Mouse (Mus musculus) lung, adult 2 months (tissue): ENCODE data around the gene Gjb1.

Source experiments
- CTCF ChIP-seq: fragments of 200-500 bp; IDR thresholded peaks from 2 replicates; pipeline ENCODE4 v1.5.1; 2011; ENCODE audit warnings: mild to moderate bottlenecking, low read length, control low read depth; ENCODE audit not compliant: insufficient read depth
- POLR2A ChIP-seq: fragments of 200-500 bp; IDR thresholded peaks from 2 replicates; pipeline ENCODE4 v1.6.1; 2011; ENCODE audit warnings: low read depth, mild to moderate bottlenecking, control low read depth, low read length, borderline replicate concordance; ENCODE audit errors: extremely low read depth

- no peak for TF ChIP-seq CTCF
- TF ChIP-seq POLR2A = no peak
Measured at GRCm38 (mm10) chrX:101345456-101345855, 30.7 kb upstream of the Gjb1 start.
